In the genomic region with DNA sequence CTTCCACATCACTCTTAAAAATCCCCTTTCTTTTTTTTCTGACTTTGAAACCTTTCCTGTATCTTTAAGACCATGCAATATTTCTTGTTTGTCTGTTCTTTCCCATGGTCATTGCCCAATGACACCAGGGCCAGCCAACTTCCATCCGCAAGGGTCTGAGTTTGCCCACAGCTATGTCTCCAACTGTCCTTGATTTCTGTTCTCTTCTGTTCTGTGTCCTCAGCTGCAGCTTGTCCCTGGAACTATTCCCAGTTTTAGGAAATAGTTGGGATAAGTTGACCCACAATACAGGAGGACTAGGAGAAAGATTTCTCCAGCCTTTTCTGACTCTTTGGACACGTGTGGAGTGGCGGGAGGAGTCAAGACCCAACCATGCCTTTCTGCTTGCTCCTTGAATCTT, we compare ENCODE assay signal across 14 mouse cellular contexts. TPM values are rescaled to one million over a fixed set of nuclear protein-coding genes. Genes with fewer than 3 reads are reported as not detected.
DNase-seq lines count a peak whose midpoint lies in the region; ATAC-seq lines count a peak whose summit lies in the region.
"Had no signal": no experiment of that assay in that cellular context is flagged by ENCODE, and none has a peak within 500 bp of the region (broad histone marks: within the 10 kb centered on the region; RNA-seq: fewer than 3 reads in every experiment).

No protein-coding gene starts in this region.

- no peak overlapping the region for H3K9ac ChIP-seq in heart, embryonic 12.5 days
- H3K9ac ChIP-seq in forebrain, embryonic 15.5 days (replicated peaks) = no peak overlapping the region
- H3K9ac ChIP-seq: embryonic facial prominence, embryonic 15.5 days; hindbrain, embryonic 12.5 days; liver, embryonic 12.5 days had no signal

- 83% methylated on average over 3 of the region's 3 CpGs for WGBS in heart, embryonic 12.5 days
- WGBS in forebrain, embryonic 15.5 days = 87% methylated on average over 3 of the region's 3 CpGs

- no peaks in the 10 kb centered on the region for H3K27me3 ChIP-seq in heart, embryonic 12.5 days (replicated peaks)
- H3K27me3 ChIP-seq in forebrain, embryonic 15.5 days = no peaks in the 10 kb centered on the region
- H3K27me3 ChIP-seq: CH12.LX; embryonic facial prominence, embryonic 15.5 days; hindbrain, embryonic 12.5 days; liver, embryonic 12.5 days had no signal

- no peak overlapping the region for H3K27ac ChIP-seq in heart, embryonic 12.5 days (ENCODE audit: poor library complexity, severe bottlenecking)
- no peak overlapping the region for H3K27ac ChIP-seq in forebrain, embryonic 15.5 days (replicated peaks)
- H3K27ac ChIP-seq: embryonic facial prominence, embryonic 15.5 days; hindbrain, embryonic 12.5 days; liver, embryonic 12.5 days had no signal

- no peak overlapping the region for H3K4me2 ChIP-seq in heart, embryonic 12.5 days
- H3K4me2 ChIP-seq in forebrain, embryonic 15.5 days (replicated peaks) = no peak overlapping the region
- H3K4me2 ChIP-seq: embryonic facial prominence, embryonic 15.5 days; hindbrain, embryonic 12.5 days; liver, embryonic 12.5 days had no signal

- DNase-seq in heart, adult 8-10 months (ENCODE audit: low spot score) = peak; percentile 58
- DNase-seq in adrenal gland, postnatal 10 days = peak; percentile 64
- DNase-seq in gonadal fat pad, adult 2 months (ENCODE audit: low read depth) = peak; percentile 47
- peak; percentile 52 for DNase-seq in ovary, postnatal 36 days (ENCODE audit: low spot score)
- DNase-seq in spleen, postnatal 14 days (ENCODE audit: low spot score in 2 of 2) = no peak
- DNase-seq: kidney, adult 11 months; thymus, postnatal 25 days had no signal

- no peak for ATAC-seq in heart, embryonic 12.5 days (ENCODE audit: insufficient number of reproducible peaks, low FRiP score)
- no peak for ATAC-seq in forebrain, embryonic 15.5 days (replicated peaks)
- ATAC-seq: liver, embryonic 12.5 days had no signal

- no peaks in the 10 kb centered on the region for H3K4me1 ChIP-seq in heart, embryonic 12.5 days (replicated peaks)
- no peaks in the 10 kb centered on the region for H3K4me1 ChIP-seq in forebrain, embryonic 15.5 days
- H3K4me1 ChIP-seq: embryonic facial prominence, embryonic 15.5 days; hindbrain, embryonic 12.5 days; liver, embryonic 12.5 days had no signal

- no peaks in the 10 kb centered on the region for H3K9me3 ChIP-seq in heart, embryonic 12.5 days (replicated peaks)
- H3K9me3 ChIP-seq in forebrain, embryonic 15.5 days = no peaks in the 10 kb centered on the region
- H3K9me3 ChIP-seq: embryonic facial prominence, embryonic 15.5 days; hindbrain, embryonic 12.5 days; liver, embryonic 12.5 days had no signal

- H3K4me3 ChIP-seq in heart, embryonic 12.5 days = no peak overlapping the region
- no peak overlapping the region for H3K4me3 ChIP-seq in forebrain, embryonic 15.5 days
- H3K4me3 ChIP-seq: embryonic facial prominence, embryonic 15.5 days; hindbrain, embryonic 12.5 days; liver, embryonic 12.5 days; myocyte had no signal

- no peaks in the 10 kb centered on the region for H3K36me3 ChIP-seq in heart, embryonic 12.5 days
- H3K36me3 ChIP-seq in forebrain, embryonic 15.5 days = no peaks in the 10 kb centered on the region
- H3K36me3 ChIP-seq: embryonic facial prominence, embryonic 15.5 days; hindbrain, embryonic 12.5 days; liver, embryonic 12.5 days had no signal

RNA-seq across cellular contexts. Expression of a gene that starts 57.1 kb away (rescaled TPM):
- total RNA-seq in heart, adult 8-10 months (2022) = 10 to 100 TPM; 30.3 to 48.4 (median 39.8) TPM
- 51.7 and 56.8 TPM in 2 replicates for polyA plus RNA-seq in heart, embryonic 12.5 days (2016; fragmentation: Nextera tagmentation; extraction: Ambion mirVana)
- 100 to 1,000 TPM; 162 to 183 TPM for total RNA-seq in adrenal gland, postnatal 10 days (2021)
- polyA plus RNA-seq in gonadal fat pad, adult 2 months (2012; rRNA removed) = 34.2 and 47.2 TPM in 2 replicates
- 103 and 110 TPM in 2 replicates for polyA plus RNA-seq in forebrain, embryonic 15.5 days (2015; fragmentation: Nextera tagmentation; extraction: Ambion mirVana)

Comparison
In these comparisons a context has a peak if more than half of its experiments do, and no peak if none do; other contexts are left out.
1. DNase-seq: peak in heart, adult 8-10 months (single experiment), adrenal gland, postnatal 10 days (single experiment), gonadal fat pad, adult 2 months (single experiment) and ovary, postnatal 36 days (single experiment); none in spleen, postnatal 14 days (0 of 2).